Mouse (Mus musculus) urinary bladder, postnatal 25 days (tissue): ENCODE results near the gene Tceal6.
"Not testable (repeated sequence)": the region's sequence is repeated elsewhere in the genome, so short reads cannot be mapped to it uniquely, and the experiment has no call there.

Source experiments
- DNase-seq: peaks from one replicate; pipeline ENCODE4 v3.0.0; 2022; ENCODE audit warnings: low spot score

Gene Tceal6

DNA sequence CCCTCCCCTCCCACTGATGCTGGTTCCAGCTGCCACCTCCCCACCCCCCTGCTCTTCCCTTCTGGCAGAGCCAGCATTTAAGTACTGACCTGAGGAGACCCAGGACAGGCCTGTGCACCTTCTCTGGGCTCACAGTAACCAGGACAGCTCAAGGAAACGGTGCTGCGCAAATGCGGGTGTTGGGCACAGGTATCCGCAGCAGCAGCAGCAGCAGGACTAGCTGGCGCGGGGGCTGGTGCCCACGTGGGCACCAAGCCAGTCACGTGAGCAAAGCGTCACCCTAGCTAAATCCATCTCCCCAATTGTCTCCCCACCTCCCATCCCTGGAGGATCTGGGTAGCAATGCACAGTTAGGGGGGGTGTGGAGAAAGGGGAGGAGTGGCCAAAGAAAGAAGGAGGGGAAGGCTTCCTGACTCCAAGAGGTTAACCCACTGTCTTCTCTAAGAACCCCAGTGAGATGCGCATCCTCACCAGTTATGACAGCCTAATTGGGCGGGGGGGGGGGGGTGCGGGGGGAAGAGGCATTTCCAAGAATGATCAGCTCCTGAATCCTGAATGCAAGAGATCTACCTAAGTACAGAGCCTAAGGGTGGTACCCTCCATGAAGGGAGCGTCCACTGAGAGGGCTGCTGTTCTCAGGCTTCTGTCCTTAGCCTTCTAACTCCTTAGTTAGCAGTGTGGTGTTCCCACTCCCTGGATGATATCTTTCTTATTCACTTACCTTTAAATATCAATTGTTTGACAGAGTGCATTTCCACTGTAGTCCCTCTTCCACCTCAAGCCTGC lies at the start of gene Tceal6:
Gene Tceal6 (minus strand): TSS at position 252 of the 786 bp plus-strand sequence.
- DNase-seq: no peak

DNA sequence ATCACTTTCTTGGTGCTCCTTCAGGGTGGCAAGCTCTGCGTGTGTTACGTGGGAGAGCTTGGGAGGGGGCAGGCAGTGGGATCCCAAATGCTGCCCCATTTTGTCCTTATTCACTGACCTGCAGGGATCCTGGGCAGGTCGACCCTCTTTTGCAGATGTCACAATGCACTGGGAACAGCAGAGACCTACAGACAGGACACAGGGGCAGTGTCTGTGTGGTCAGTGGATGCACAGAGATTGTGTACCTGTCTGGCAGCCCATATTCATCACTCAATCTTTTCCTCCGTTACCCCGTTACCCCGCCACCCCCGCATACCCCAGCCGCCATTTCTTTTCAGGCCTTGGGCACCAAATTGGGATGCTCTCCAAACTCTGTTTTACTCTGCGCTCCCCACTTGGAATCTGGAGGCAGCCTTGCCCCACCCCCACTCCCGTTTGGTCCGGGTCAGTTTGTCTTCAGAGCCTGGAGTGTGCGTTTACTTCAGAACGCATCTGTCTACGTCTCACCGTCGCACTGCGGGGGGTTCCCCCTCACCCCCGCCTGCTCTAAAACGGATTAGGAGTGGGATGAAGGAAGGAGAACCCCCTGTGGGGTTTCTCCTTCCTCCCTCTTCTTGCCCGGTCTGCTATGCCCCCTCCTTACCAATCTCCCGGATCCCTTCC lies 583 bp downstream of the Tceal6 start:
- DNase-seq: not testable (repeated sequence)

DNA sequence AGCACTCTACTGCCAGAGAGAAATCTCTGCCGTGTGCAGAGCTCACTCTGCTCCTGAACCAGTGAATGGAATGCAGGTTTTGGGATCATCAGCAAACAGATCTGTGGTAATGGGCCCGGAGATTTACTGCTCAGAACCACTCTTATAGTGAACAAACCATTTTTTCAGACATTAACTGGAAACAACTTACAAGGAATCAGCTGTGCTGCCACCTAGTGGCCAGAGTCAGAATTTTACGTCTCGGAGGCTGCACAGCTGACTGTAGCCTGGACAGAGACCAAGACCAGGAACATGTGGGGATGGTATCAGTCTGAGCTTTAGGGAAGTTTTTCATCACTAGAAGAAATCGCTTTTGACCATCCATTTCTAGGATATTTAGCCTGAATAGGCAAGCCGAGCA lies 20.6 kb downstream of the Tceal6 start:
- DNase-seq: not testable (repeated sequence)

DNA sequence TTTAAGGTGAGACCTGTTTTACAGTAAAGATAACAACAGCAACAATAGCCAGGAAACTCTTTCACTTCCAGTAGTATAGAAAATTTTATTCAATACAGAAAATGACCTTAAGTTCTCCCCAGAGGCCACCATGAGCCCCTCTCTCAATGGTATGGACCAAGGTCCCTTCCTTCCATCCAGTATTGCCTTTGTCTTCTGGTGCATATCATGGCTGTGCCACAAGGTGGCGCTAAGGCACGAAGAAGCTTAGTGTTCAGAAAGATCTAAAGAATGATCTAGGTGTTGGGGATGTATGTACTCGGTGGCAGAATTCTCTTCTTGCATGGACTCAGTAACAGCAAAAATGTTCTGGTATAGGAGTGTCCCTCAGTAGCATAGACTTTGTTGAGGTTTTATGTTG lies 21.8 kb downstream of the Tceal6 start:
- not testable (repeated sequence) for DNase-seq

DNA sequence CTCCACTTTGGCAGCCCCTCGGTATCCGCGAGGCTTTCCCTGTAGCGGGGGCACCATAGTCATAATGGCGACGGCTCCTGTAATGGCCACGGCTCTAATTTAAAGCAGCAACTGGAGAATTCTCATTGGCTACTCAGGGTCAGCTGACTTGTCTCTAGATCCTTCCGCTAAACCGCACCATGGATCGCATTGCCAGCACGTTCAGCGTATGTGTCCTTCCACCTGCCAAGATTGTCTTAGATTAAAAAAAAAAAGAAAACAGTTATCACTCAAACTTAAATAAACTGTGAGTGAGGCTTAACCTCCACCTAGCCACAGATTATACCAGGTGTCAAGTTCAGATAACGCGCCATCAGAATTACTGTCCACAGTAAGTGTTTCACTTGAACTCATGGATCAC lies 33.0 kb downstream of the Tceal6 start, which contains the start of gene Gm15023:
Gene Gm15023 (minus strand): TSS at position 101 of the 400 bp plus-strand sequence.
- DNase-seq: not testable (repeated sequence)
